Mouse (Mus musculus): ENCODE measurements around the gene Reg4. TPM values are rescaled to one million over a fixed set of nuclear protein-coding genes. Genes with fewer than 3 reads are reported as not detected.

Reg4 gene
- polyA plus RNA-seq (2016; fragmentation: Nextera tagmentation; extraction: Ambion mirVana): not detected in 2 replicates

DNA sequence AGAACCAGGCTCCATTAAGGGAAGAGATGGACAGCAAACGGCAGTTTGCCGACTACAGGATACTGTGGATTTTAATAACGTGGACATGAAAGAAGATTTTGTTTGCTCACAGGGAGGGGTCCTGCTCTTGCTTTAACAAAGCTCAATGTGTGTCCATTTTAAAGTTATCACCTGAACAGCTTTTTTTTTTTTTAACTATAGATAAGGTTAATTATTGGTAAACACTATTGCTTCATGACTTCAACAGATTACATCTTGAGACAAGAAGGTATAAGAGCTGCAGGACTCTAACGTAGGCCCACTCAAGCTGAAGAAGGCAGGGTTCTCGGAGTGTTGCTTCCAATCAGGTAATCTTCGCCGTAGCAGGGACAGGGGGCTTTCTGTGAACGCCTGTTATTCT is at the start of gene Reg4:
Gene Reg4, plus strand, starts transcription at position 301 of the 400 bp plus-strand sequence.
- no peak for DNase-seq (ENCODE audit: low spot score)
- Histone ChIP-seq H3K4me3 (no peak within 1 kb of the TSS), H3K27me3 (replicated peaks; ENCODE audit: low read depth, poor library complexity, severe bottlenecking) (no peaks in the 10 kb centered on the region), H3K4me1 (peaks cover 4% of the 10 kb centered on the region), H3K36me3 (replicated peaks) (no peaks in the 10 kb centered on the region), H3K27ac (replicated peaks) (no peak within 1 kb of the TSS), H3K9me3 (no peaks in the 10 kb centered on the region)
- WGBS: 90% methylated on average over 8 of the region's 8 CpGs

DNA sequence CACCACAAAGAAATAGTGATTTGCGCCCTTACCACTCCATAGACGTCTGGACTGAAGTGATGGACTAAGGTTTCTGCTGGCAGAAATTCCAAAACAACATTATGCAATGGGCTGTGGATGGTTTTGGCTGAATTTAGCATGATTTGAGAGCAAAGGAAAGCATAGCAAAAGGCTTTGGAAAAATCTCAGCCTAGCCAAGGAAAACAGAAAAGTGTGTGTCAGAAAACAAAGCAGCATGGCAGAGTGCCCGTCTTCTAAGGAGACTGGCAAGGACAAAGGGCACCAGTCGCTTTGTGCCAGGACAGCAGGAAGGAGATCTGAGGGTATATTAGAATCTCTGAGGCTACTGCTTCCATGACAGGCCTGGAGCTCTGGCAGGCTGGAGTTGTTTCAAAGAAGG is 43.6 kb upstream of the Reg4 start:
- no peak overlapping the region for H3K4me3 ChIP-seq
- H3K27ac ChIP-seq (replicated peaks): no peak overlapping the region
- H3K4me1 ChIP-seq: no peaks in the 10 kb centered on the region
- WGBS: 81% methylated on average over 4 of the region's 4 CpGs
- no peaks in the 10 kb centered on the region for H3K27me3 ChIP-seq (replicated peaks; ENCODE audit: low read depth, poor library complexity, severe bottlenecking)
- H3K36me3 ChIP-seq (replicated peaks): no peaks in the 10 kb centered on the region
- no peaks in the 10 kb centered on the region for H3K9me3 ChIP-seq
- no peak for DNase-seq (ENCODE audit: low spot score)

DNA sequence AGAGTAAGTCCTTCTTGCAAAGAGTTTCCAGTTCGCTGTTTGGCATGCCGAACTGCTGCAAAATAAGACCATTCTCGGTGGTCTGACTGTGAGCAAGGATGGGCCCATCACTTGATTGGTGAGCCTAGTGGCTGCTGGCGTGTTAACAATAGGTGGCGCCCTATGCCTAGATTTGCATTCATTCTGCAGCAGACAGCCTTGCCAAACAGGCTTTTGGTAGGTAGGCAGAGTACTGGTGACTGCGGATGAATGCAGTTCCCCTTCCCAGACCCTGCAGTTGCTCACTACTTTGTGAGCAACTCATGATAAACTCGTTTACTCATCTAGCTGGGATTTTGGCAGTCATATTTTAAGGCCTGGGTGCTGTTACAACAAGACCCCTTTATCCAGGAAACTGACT is 41.2 kb upstream of the Reg4 start:
- no peaks in the 10 kb centered on the region for H3K27me3 ChIP-seq (replicated peaks; ENCODE audit: low read depth, poor library complexity, severe bottlenecking)
- 24% methylated on average over 7 of the region's 7 CpGs for WGBS
- H3K4me3 ChIP-seq: no peak overlapping the region
- peaks cover 5% of the 10 kb centered on the region for H3K4me1 ChIP-seq
- peak; percentile 62 for DNase-seq (ENCODE audit: low spot score)
- H3K27ac ChIP-seq (replicated peaks): no peak overlapping the region
- H3K9me3 ChIP-seq: no peaks in the 10 kb centered on the region
- no peaks in the 10 kb centered on the region for H3K36me3 ChIP-seq (replicated peaks)

DNA sequence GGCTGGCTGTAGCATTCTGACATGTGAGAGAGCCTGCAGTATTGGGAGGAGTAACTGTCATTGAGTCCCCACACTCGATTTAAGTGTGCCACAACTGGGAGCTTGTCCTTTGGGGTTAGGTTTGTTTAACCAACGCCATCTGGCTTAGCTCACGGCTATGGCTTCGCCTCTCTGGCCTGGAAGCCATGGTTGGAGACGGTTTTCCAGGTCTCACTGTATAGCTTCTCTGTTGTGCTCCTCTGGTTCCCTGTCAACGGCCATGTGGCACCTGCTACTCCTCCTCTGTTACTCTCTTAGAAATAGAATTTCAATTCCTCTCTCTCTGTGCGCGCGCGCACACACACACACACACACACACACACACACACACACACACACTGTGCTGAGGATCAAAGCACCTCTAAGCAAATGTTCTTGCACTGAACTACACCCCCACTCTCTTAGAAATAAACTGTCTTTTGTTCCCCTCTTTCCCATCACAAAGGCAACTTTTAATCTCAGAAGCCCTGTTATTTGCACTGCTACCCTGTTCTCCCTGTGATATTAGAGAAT is 36.7 kb upstream of the Reg4 start:
- Histone ChIP-seq H3K36me3 (replicated peaks) (no peaks in the 10 kb centered on the region), H3K4me3 (no peak overlapping the region), H3K27me3 (replicated peaks; ENCODE audit: low read depth, poor library complexity, severe bottlenecking) (no peaks in the 10 kb centered on the region), H3K4me1 (peaks cover 5% of the 10 kb centered on the region), H3K27ac (replicated peaks) (no peak overlapping the region), H3K9me3 (no peaks in the 10 kb centered on the region)
- 65% methylated on average over 10 of the region's 10 CpGs for WGBS
- no peak for DNase-seq (ENCODE audit: low spot score)

DNA sequence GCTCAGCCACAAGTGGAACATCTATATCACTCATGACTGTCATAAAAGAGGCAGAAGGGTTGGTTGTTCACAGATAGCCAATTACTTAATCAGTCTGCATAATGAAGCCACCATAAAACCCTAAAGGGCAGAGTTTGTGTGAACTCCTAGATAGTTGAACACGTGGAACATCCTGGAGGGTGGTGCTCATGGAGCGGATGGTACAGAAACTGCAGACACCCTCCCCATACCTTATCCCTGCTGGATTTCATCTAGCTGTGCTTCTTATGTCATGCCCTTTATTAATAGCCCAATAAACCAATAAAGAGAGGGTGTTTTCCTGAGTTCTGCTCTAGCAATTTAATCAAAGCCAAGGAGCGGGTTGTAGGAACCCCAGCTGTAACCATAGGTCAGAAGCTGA is 34.2 kb upstream of the Reg4 start:
- 88% methylated on average over 3 of the region's 3 CpGs for WGBS
- Histone ChIP-seq H3K36me3 (replicated peaks) (no peaks in the 10 kb centered on the region), H3K4me3 (no peak overlapping the region), H3K27me3 (replicated peaks; ENCODE audit: low read depth, poor library complexity, severe bottlenecking) (no peaks in the 10 kb centered on the region), H3K27ac (replicated peaks) (no peak overlapping the region), H3K9me3 (no peaks in the 10 kb centered on the region), H3K4me1 (peaks cover 5% of the 10 kb centered on the region)
- no peak for DNase-seq (ENCODE audit: low spot score)

DNA sequence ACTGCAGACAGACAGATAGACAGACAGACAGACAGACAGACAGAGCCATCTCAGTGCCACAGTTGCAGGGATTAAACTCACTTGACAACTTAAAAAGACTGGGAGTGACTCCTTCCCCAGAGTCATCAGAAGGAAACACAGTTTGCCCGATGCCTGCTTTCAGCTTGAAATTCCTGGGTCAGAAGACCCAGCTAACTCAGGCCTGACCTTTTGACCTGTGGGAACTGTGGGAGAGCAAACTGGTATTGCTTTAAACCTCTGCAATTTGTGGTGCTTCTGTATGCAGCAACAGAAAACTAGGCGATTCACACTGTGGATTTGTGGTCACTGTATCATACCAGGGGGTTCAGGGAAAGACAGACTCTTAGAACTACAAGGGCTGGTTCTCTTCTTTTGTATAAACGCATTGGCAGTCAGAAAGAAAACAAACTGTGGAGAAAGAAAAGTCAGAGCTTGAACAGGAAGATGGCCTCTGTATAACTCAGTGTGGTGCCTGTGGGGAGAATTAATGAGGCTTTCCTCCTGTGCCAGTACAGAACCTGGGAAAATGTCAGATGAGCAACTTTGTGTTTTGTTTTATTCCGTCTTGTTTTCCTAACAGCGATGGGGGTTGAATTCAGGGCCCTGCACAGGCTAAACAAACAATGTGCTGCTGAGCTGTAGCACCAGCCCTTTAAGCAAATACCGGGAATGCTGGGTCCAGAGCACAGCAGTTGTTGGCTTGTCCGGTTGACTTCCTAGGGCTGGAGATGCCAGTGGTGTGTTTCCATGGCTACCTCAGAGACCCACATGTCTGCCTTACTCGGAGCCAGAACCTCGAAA is 24.0 kb upstream of the Reg4 start:
- no peaks in the 10 kb centered on the region for H3K36me3 ChIP-seq (replicated peaks)
- peaks cover 32% of the 10 kb centered on the region for H3K4me1 ChIP-seq
- no peaks in the 10 kb centered on the region for H3K27me3 ChIP-seq (replicated peaks; ENCODE audit: low read depth, poor library complexity, severe bottlenecking)
- no peaks in the 10 kb centered on the region for H3K9me3 ChIP-seq
- WGBS: 15% methylated on average over 9 of the region's 9 CpGs
- H3K27ac ChIP-seq (replicated peaks): peak overlapping the region; percentile 57; the same call in 1 of the 2 replicates
- peak; percentile 47 for DNase-seq (ENCODE audit: low spot score)
- no peak overlapping the region for H3K4me3 ChIP-seq

DNA sequence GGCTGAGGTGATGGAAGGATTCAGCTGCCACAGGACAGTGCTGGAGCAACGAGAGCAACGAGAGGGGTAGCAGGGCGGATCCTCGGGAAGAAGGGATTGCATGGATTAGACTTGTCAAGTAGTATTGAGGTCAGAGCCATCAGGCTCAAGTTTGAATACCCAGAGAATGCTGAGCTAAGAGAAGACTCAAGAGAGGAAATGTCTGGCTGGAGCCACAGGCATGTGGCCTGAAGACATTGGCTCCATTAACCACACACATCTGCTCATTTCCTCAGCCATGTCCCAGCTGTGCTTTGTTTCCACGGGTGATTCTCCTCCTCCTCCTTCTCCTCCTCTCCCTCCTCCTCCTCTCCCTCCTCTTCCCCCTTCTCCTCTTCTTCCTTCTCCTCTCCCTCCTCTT is 22.2 kb upstream of the Reg4 start:
- Histone ChIP-seq H3K27ac (replicated peaks) (no peak overlapping the region), H3K9me3 (no peaks in the 10 kb centered on the region), H3K27me3 (replicated peaks; ENCODE audit: low read depth, poor library complexity, severe bottlenecking) (no peaks in the 10 kb centered on the region), H3K36me3 (replicated peaks) (no peaks in the 10 kb centered on the region), H3K4me3 (no peak overlapping the region), H3K4me1 (peaks cover 32% of the 10 kb centered on the region)
- WGBS: 72% methylated on average over 5 of the region's 5 CpGs
- no peak for DNase-seq (ENCODE audit: low spot score)

DNA sequence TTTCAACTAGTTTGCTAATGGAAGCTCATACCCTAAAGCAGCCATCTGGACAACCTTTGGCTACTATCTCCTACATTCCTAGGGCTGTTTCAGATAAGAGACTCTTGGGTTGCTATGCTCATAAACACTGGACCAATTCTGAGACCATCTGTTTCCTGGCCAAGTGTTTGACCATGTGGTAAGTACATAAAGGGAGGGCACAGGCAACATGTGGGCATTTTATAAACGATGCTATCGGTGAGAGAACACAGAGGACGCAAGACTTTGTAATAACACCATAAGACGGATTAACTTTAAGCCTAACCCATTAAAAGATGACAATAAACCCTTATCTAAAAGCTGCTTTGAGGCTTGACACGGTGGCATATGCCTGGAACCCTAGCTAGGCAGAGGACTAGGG is 18.7 kb upstream of the Reg4 start:
- H3K36me3 ChIP-seq (replicated peaks): no peaks in the 10 kb centered on the region
- H3K4me1 ChIP-seq: peaks cover 12% of the 10 kb centered on the region
- no peaks in the 10 kb centered on the region for H3K27me3 ChIP-seq (replicated peaks; ENCODE audit: low read depth, poor library complexity, severe bottlenecking)
- H3K27ac ChIP-seq (replicated peaks): no peak overlapping the region
- DNase-seq (ENCODE audit: low spot score): no peak
- WGBS: 88% methylated on average over 5 of the region's 5 CpGs
- no peaks in the 10 kb centered on the region for H3K9me3 ChIP-seq
- no peak overlapping the region for H3K4me3 ChIP-seq

DNA sequence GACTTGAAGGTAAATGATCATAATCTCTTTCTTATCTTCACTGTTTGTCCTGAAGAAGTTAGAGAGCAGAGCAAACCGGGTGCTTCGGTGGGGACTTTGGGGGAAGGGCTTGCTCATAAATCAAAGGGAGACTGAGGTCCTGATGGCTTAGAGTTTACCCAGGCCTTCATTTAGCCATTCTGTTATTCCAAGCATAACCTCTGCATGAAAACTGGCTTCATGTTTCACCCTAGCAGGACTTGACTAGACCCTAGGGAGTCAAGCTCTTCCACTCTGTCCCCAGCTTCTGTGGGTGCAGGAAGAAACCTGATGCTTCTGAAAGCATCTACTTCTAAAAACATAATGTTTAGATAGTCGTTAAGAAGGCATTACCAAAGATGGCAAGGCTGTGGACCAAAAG is 15.0 kb upstream of the Reg4 start:
- no peak overlapping the region for H3K4me3 ChIP-seq
- H3K4me1 ChIP-seq: peaks cover 3% of the 10 kb centered on the region; the same call in 1 of the 2 replicates
- no peak overlapping the region for H3K27ac ChIP-seq (replicated peaks)
- no peaks in the 10 kb centered on the region for H3K9me3 ChIP-seq
- H3K36me3 ChIP-seq (replicated peaks): no peaks in the 10 kb centered on the region
- 70% methylated on average over 3 of the region's 3 CpGs for WGBS
- no peak for DNase-seq (ENCODE audit: low spot score)
- H3K27me3 ChIP-seq (replicated peaks; ENCODE audit: low read depth, poor library complexity, severe bottlenecking): no peaks in the 10 kb centered on the region

DNA sequence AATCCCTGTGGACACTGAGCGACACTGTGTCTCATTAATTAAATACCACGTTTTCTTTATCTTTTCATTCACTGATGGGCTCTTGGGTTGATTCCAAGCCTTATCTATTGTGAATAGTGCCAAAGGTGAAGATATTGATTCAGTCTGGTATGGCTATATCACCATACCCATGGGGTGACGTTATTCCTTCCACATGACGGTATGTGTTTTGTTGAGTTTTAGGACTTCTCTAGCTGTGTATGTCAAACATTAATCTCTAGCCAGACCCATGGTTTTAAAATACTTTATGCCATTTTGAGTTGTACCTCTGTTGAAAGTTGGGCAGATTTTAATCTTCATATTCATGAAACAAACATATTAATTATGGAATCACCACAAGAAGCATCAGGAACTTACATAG is 12.8 kb upstream of the Reg4 start:
- DNase-seq (ENCODE audit: low spot score): no peak
- 85% methylated on average over 4 of the region's 4 CpGs for WGBS
- Histone ChIP-seq H3K27me3 (replicated peaks; ENCODE audit: low read depth, poor library complexity, severe bottlenecking) (no peaks in the 10 kb centered on the region), H3K4me3 (no peak overlapping the region), H3K4me1 (peaks cover 3% of the 10 kb centered on the region; the same call in 1 of the 2 replicates), H3K27ac (replicated peaks) (no peak overlapping the region), H3K36me3 (replicated peaks) (no peaks in the 10 kb centered on the region), H3K9me3 (no peaks in the 10 kb centered on the region)

DNA sequence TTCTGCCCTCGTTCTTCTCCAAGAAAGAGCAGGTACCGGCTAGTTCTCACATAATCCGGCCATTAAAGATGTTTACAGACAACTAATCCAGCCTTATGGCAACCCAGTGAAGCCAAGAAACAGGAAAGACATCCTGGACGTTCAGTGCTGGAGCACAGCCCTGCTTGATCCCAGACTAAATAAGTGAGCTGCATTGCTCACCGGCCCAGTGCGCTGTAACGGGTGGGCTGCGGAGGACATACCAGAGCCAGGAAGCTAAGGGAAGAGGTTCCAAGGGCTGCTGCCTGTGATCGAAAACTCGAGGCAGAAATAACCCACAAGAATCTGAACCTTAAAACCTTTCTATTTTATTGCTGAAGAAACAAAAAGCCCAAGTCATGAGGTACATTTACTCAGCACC is 11.1 kb upstream of the Reg4 start:
- H3K4me3 ChIP-seq: no peak overlapping the region
- H3K9me3 ChIP-seq: no peaks in the 10 kb centered on the region
- peaks cover 3% of the 10 kb centered on the region; the same call in 1 of the 2 replicates for H3K4me1 ChIP-seq
- H3K27me3 ChIP-seq (replicated peaks; ENCODE audit: low read depth, poor library complexity, severe bottlenecking): no peaks in the 10 kb centered on the region
- no peak for DNase-seq (ENCODE audit: low spot score)
- 71% methylated on average over 10 of the region's 10 CpGs for WGBS
- H3K27ac ChIP-seq (replicated peaks): no peak overlapping the region
- H3K36me3 ChIP-seq (replicated peaks): no peaks in the 10 kb centered on the region

DNA sequence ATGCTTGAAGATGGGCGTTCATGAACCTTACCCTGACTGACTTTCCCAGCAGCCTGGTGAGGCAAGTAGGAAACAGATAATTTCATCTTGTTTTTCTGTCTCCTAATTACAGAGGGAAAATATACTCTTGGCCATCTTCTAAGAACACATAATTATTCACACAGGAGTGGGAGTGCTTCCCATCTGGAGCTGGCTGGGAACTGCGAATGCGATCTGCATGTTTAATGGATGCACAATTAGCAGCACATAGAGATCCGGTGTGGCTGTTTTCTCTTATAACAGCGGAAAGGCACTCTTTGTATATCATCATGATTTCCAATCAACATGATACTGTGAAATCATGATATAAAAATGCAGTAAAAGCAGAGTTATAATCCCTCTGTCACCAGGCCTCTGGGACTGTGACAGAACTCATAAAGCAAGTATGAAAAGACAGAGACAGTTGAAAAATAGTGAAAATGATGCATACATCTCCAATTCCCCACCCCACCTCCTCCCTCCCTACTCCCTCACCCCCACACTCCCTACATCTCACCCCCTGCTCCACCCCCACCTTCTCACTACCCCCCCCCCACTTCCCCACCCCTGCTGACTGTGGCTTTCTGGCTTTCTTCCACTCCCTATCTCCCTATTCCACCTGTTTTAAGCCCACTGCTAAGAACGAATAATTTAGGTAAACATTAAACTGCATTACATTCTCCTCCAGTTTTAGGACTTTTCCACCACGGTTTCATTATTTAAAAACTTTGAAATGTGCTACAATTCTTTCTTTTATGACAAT is 10.5 kb upstream of the Reg4 start:
- DNase-seq (ENCODE audit: low spot score): no peak
- Histone ChIP-seq H3K4me3 (no peak overlapping the region), H3K9me3 (no peaks in the 10 kb centered on the region), H3K4me1 (peaks cover 3% of the 10 kb centered on the region; the same call in 1 of the 2 replicates), H3K36me3 (replicated peaks) (no peaks in the 10 kb centered on the region), H3K27me3 (replicated peaks; ENCODE audit: low read depth, poor library complexity, severe bottlenecking) (no peaks in the 10 kb centered on the region), H3K27ac (replicated peaks) (no peak overlapping the region)
- WGBS: 80% methylated on average over 7 of the region's 7 CpGs

All from embryonic facial prominence, embryonic 10.5 days (tissue).